Mouse (Mus musculus) forebrain, embryonic 11.5 days (tissue): ENCODE measurements at regions not wholly inside any gene's neighbourhood (a gene's known extent, or its start where the extent isn't known, plus 50 kb on each side); places are given as distances from the start of the nearest gene placed in this dataset.

ENCODE experiments used
- ATAC-seq: fragments of 200-750 bp; cut with Nextera tagmentation; replicated peaks from 2 replicates; pipeline ENCODE4 v1.8.0; 2017; ENCODE audit warnings: moderate TSS enrichment; ENCODE audit not compliant: low FRiP score
- DNase-seq: peaks from one replicate; pipeline ENCODE4 v3.0.0-alpha.2; 2017; ENCODE audit warnings: low spot score
- H3K27ac ChIP-seq: fragments of 300-500 bp; sonication (generic); 2 replicates; pipeline ENCODE4 v1.5.1; 2014; ENCODE audit warnings: low read depth, low read length
- H3K27me3 ChIP-seq: fragments of 300-500 bp; sonication (generic); 2 replicates; pipeline ENCODE4 v1.6.1; 2014; ENCODE audit warnings: mild to moderate bottlenecking, low read length, mixed read lengths; ENCODE audit not compliant: control insufficient read depth, insufficient read depth
- H3K36me3 ChIP-seq: fragments of 300-500 bp; sonication (generic); 2 replicates; pipeline ENCODE4 v1.6.1; 2014; ENCODE audit warnings: mild to moderate bottlenecking, low read length, moderate library complexity, mixed read lengths; ENCODE audit not compliant: control insufficient read depth, insufficient read depth
- H3K4me1 ChIP-seq: fragments of 300-500 bp; sonication (generic); replicated peaks from 2 replicates; pipeline ENCODE4 v1.6.1; 2014; ENCODE audit warnings: low read length, mixed read lengths; ENCODE audit not compliant: control insufficient read depth, insufficient read depth
- H3K4me2 ChIP-seq: fragments of 300-500 bp; sonication (generic); 2 replicates; pipeline ENCODE4 v1.6.1; 2014; ENCODE audit warnings: low read depth, mild to moderate bottlenecking, low read length, moderate library complexity, mixed read lengths; ENCODE audit not compliant: severe bottlenecking
- H3K4me3 ChIP-seq: fragments of 300-500 bp; sonication (generic); 2 replicates; pipeline ENCODE4 v1.5.1; 2014; ENCODE audit warnings: low read depth, low read length
- H3K9ac ChIP-seq: fragments of 300-500 bp; sonication (generic); 2 replicates; pipeline ENCODE4 v1.6.1; 2014; ENCODE audit warnings: low read length
- H3K9me3 ChIP-seq: fragments of 300-500 bp; sonication (generic); 2 replicates; pipeline ENCODE4 v1.6.1; 2016; ENCODE audit warnings: low read length, mixed read lengths; ENCODE audit not compliant: control insufficient read depth
- WGBS: fragments of 180-500 bp; shearing (Covaris S2); extraction: QIAGEN DNeasy Blood & Tissue Kit; methylation state at CpG from one replicate; pipeline ENCODE4 v1.1.7; 2014; 5-methylcytosine and 5-hydroxymethylcytosine counted together

DNA sequence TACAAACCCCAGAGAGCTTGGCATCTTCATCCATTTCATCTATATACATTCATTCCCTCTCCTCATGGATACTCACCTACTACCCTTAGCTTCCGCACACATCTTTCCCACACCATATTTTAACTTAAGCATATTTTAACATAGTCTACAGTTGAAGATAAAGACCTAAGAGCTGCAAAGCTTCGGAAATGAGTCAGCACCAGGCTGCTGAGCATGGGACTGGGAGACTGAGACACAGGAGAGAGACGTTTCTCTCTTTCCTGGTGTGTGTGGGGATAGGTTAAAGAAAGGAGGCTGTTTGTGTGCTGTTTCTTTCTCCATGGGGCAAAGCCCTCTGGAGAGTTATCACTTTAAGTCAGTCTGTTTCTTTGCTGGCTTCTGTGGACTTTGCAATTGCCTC is 264.3 kb downstream of the Sorl1 start:
- H3K4me1 ChIP-seq, result peaks cover 11% of the 10 kb centered on the region
- H3K4me3 ChIP-seq, result no peak overlapping the region
- no peaks in the 10 kb centered on the region for H3K36me3 ChIP-seq
- H3K27me3 ChIP-seq, result no peaks in the 10 kb centered on the region
- peak overlapping the region; percentile 0; the same call in 1 of the 2 replicates for H3K27ac ChIP-seq
- no peaks in the 10 kb centered on the region for H3K9me3 ChIP-seq
- H3K4me2 ChIP-seq, result no peak overlapping the region
- DNase-seq (no peak), ATAC-seq (no peak)
- no peak overlapping the region for H3K9ac ChIP-seq
- WGBS, result 86% methylated on average over 3 of the region's 3 CpGs

GRCm38 (mm10) chr9:41852099-41852498 is 272.0 kb downstream of the Sorl1 start:
- H3K9me3 ChIP-seq, result no peaks in the 10 kb centered on the region
- DNase-seq, result no peak
- H3K27me3 ChIP-seq, result no peaks in the 10 kb centered on the region
- H3K9ac ChIP-seq, result no peak overlapping the region
- ATAC-seq, result no peak
- H3K4me1 ChIP-seq, result no peaks in the 10 kb centered on the region
- H3K36me3 ChIP-seq, result no peaks in the 10 kb centered on the region
- no peak overlapping the region for H3K27ac ChIP-seq
- WGBS, result 86% methylated on average over 1 of the region's 1 CpGs
- no peak overlapping the region for H3K4me2 ChIP-seq
- no peak overlapping the region for H3K4me3 ChIP-seq

DNA sequence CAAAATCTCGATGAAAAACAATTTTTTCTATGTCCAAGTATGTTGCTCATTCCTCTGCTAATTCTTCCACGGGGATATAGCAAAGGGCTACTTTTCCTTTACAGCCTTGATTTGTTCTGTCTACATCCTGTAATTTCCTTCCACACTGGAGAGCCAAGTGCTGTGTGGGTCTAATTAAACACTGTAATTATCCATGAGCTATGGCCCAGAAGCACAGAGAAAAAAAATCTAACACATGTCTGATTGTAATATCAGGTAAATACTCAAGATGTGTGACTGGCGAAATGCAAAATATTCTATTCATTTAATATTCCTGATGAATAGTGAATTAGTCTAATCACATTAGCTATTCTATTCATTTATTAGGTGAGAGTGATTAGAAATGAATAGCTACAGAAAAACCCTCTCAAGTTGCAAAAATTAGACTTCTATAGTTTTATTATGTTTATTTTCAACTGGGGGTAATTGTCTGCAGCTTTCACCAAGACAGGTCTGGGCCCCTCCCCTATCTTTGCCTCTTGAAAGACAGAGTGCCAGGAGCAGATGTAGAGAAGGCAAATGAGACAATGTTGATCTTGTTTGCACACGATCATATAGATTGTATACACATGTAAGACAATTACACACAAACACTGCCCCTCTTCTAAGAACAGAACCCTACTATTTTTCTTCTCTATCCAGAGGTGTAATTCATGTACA is 274.3 kb downstream of the Sorl1 start:
- Histone ChIP-seq H3K4me3 (no peak overlapping the region), H3K27ac (no peak overlapping the region), H3K9me3 (no peaks in the 10 kb centered on the region), H3K36me3 (no peaks in the 10 kb centered on the region), H3K4me1 (no peaks in the 10 kb centered on the region), H3K9ac (no peak overlapping the region), H3K27me3 (no peaks in the 10 kb centered on the region), H3K4me2 (no peak overlapping the region)
- WGBS, result 74% methylated on average over 4 of the region's 4 CpGs
- ATAC-seq (no peak), DNase-seq (no peak)

DNA sequence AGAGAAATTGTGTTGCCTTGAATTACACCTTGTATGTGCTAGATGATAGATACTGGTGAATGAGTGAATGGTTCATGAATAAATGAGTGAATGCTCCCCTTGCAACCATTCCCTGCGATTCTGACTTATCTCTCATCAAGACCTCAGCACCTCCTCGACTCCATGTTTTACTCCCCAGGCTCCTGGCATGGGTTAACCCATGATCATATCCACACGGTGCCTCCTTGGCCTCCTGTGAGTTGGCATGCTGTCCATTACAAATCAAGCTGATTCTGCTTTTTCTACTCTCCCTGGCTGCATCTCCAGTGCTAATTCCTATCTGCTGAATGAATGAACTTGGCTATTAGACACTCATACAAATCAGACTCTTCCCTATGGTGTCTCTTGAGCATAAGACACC is 279.5 kb downstream of the Sorl1 start:
- no peaks in the 10 kb centered on the region for H3K36me3 ChIP-seq
- no peak overlapping the region for H3K4me2 ChIP-seq
- H3K4me3 ChIP-seq, result no peak overlapping the region
- H3K27ac ChIP-seq, result no peak overlapping the region
- no peaks in the 10 kb centered on the region for H3K9me3 ChIP-seq
- no peaks in the 10 kb centered on the region for H3K27me3 ChIP-seq
- DNase-seq (no peak), ATAC-seq (no peak)
- WGBS, result 89% methylated on average over 3 of the region's 3 CpGs
- no peak overlapping the region for H3K9ac ChIP-seq
- no peaks in the 10 kb centered on the region for H3K4me1 ChIP-seq

DNA sequence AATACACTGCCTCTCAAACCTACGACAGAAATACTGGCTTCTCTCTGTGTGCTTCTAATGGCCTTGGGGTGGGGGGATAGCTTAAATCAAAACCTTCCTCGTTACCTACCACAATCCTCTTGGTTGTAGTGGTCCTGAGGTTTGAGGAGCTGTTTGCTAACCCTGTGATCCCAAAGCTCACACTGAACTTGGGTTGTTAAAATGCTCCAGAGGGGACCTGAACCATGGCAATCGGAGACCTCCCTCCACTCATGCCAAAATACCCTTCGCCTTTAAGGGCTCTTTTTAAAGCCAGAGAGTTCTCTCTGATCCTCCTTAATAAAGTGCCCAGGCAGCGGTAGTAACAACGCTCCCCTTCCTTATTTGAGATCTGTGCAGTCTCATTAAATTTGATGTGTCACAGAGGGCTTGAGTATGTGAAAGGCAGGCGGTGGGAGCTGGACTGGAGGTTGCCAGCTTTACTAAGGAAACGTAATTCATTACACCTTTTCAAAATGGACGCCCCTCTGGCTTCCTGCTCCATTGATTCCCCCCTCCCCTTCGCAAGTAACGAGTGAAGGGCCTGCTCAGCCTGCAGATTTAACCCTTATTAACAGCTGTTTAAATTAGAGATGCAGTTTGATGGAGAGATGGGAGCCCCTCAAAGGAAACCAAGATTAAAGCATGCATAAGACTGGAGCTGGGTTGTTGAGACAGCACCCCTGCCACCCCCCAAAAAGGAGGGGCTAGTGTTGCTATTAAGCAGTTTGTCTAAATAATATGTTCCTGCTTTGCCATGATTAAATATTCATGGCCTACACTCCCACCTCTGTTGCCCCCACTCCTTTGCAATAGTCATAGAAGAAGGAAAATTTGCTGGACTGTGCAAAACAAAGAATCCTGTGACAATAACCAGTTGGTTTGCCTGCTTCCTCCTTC is 289.4 kb downstream of the Sorl1 start:
- ATAC-seq (peak; percentile 90), DNase-seq (peak; percentile 66)
- H3K36me3 ChIP-seq, result no peaks in the 10 kb centered on the region

GRCm38 (mm10) chr9:41833408-41833807 is 290.7 kb downstream of the Sorl1 start:
- DNase-seq (no peak), ATAC-seq (no peak)
- no peak overlapping the region for H3K27ac ChIP-seq
- peaks cover 4% of the 10 kb centered on the region; the same call in 1 of the 2 replicates for H3K9me3 ChIP-seq
- H3K27me3 ChIP-seq, result no peaks in the 10 kb centered on the region
- no peaks in the 10 kb centered on the region for H3K4me1 ChIP-seq
- no peaks in the 10 kb centered on the region for H3K36me3 ChIP-seq
- 97% methylated on average over 1 of the region's 1 CpGs for WGBS
- H3K4me2 ChIP-seq, result no peak overlapping the region
- H3K9ac ChIP-seq, result no peak overlapping the region
- no peak overlapping the region for H3K4me3 ChIP-seq

More for the DNA sequence above, 289.4 kb downstream of the Sorl1 start:
- no peak overlapping the region for H3K4me3 ChIP-seq
- 37% methylated on average over 11 of the region's 11 CpGs for WGBS
- H3K4me1 ChIP-seq, result no peaks in the 10 kb centered on the region
- no peak overlapping the region for H3K9ac ChIP-seq
- H3K27ac ChIP-seq, result peak overlapping the region; percentile 69
- H3K27me3 ChIP-seq, result no peaks in the 10 kb centered on the region
- H3K4me2 ChIP-seq, result no peak overlapping the region
- H3K9me3 ChIP-seq, result peaks cover 4% of the 10 kb centered on the region; the same call in 1 of the 2 replicates

DNA sequence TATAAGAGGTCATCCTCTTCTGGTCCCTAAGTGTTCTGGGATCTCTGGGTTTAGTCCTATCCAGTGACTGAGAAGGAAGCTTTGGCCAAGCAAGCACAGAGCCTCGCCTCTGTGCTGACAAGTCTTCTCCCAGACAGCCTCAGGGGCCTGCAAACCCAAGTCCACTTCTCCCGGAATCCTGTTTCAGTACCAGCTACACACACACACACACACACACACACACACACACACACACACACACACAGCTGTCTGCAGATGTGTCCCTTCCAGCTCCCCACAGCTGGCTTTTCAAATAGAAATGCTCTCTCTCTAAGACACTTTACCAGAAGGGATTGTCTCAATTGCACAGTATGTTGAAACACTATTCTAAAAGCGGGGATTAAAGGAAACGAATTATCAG is 296.7 kb downstream of the Sorl1 start:
- Histone ChIP-seq H3K9me3 (no peaks in the 10 kb centered on the region), H3K36me3 (no peaks in the 10 kb centered on the region), H3K9ac (no peak overlapping the region), H3K4me2 (no peak overlapping the region), H3K27me3 (no peaks in the 10 kb centered on the region), H3K4me3 (no peak overlapping the region), H3K27ac (no peak overlapping the region), H3K4me1 (no peaks in the 10 kb centered on the region)
- 71% methylated on average over 4 of the region's 4 CpGs for WGBS
- no peak for ATAC-seq
- no peak for DNase-seq

- DNase-seq (no peak), ATAC-seq (no peak)
- no peak overlapping the region for H3K4me2 ChIP-seq
- no peaks in the 10 kb centered on the region for H3K27me3 ChIP-seq
- no peaks in the 10 kb centered on the region for H3K9me3 ChIP-seq
- 76% methylated on average over 4 of the region's 4 CpGs for WGBS
- no peaks in the 10 kb centered on the region for H3K4me1 ChIP-seq
- no peak overlapping the region for H3K27ac ChIP-seq
- H3K4me3 ChIP-seq, result no peak overlapping the region
- no peaks in the 10 kb centered on the region for H3K36me3 ChIP-seq
- no peak overlapping the region for H3K9ac ChIP-seq
These were observed 302.7 kb downstream of the Sorl1 start for GRCm38 (mm10) chr9:41821401-41821800.
